Mouse (Mus musculus): ENCODE results near the gene Pradc1.

Gene Pradc1

DNA sequence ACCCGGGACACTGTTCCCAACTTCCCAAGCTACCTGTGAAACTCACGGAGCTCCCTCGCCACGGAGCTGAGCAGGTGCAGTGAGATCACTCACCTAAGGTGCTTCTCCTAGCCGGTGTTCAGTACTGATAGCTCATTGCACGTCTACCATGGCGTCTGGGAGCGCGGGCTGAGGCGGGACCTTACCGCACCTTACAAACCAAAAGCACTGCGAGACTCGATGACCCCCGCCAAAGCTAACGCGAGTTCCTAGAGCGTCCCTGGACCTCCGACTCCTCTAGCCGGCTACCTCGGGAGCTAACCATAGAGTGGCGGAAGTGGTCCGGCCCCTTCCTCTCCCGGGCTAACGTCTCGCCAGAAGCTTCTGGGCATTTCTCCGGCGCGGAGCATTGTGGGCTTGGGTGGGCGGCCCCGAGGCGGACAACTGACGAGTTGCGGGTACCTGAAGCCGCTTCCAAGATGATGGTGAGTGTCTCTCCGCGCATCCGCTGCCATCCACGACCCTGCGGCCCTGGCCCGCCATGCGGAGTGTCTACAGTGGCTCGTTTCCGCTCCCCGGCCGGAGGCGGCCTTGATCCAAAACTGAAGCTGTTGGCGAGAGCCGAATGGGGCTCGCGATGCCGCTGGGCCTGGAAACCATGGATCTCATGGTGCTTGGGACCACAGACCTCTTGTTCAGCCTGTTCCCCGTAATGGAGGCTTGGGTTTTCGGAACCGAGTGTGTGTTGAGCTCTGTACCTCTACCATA lies at the start of gene Pradc1:
TSS of gene Pradc1 (minus strand) at position 307 of the 747 bp plus-strand sequence.
- DNase-seq: peak; percentile 95 to 97

- DNase-seq: no peak
Measured at GRCm38 (mm10) chr6:85500416-85500815, 48.6 kb upstream of the Pradc1 start.

GRCm38 (mm10) chr6:85498147-85498546 lies 46.4 kb upstream of the Pradc1 start:
- no peak for DNase-seq

GRCm38 (mm10) chr6:85496976-85497375 lies 45.2 kb upstream of the Pradc1 start:
- DNase-seq: no peak

DNA sequence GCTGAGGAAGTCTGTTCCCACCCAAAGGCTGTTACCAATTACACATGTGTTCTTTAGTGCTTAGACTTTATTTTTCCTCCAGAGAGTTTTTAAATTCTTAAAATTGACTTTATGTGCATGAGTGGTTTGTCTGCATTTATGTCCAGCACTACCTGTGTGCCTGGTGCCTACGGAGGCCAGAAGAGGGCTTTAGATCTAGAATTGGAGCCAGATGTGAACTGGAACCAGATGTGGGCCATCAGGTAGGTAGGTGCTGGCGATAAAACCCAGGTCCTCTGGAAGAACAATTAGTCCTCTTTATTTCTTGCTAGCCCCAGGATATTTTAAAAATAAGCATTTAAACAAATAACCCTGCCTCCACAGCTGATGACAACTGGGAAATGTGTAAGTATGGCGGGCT lies 39.8 kb upstream of the Pradc1 start:
- no peak for DNase-seq

DNA sequence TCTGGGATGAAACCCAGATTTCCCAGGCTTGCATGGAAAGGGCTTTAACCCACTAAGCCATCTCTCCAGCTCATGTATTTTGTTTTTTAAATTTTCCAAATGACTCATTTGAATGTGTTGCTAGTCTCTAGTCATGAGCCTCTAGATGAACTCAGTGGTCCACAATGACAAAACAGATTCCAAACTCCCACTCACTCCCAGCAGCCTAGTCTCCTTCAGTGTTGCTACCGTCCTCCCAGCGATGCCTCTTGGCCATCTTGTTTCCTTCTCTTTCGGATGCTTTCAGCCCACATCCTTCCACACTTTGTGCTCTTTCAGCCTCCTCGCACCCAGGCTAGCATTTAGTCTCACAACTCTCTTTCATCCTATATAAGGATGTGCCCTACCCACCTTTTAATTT lies 38.5 kb upstream of the Pradc1 start:
- DNase-seq: no peak

GRCm38 (mm10) chr6:85489717-85490116 lies 37.9 kb upstream of the Pradc1 start:
- DNase-seq: no peak

DNA sequence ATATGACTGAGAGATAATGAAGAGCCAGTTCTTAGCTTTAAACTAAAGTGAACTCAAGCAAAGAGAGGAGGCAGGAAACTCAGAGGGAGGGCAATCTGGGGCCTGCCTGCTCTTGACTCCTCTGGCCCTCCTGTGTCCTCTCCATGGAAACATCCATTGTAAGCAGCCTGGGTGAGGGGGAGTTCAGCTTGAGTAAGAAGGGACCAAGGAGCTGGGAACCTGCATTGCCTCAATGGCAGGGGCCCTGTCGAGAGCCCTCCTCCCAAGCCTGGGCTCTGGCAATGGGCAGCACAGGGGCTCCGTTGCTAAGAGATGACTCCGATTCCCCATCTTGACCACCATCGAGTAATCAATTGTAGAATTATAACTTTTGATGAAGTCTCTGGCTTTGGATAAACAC lies 36.7 kb upstream of the Pradc1 start:
- no peak for DNase-seq

DNA sequence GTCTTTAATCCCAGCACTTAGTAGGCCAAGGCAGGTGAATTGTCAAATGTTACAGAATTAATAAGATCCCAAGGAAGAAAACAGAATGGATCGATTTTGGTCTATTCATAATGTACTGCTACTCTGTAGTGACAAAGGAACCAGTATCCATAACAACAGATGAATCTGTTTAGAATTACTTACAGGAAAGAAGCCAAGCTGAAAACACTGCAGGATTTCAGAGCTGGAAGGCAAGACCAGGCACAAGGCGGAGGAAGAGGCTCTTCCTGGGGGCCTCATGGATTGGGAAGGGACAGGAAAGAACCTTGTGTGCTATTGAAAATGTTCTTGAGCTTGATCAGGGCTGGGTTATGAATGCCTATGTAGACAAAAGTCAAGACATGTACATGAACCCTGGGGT lies 34.0 kb upstream of the Pradc1 start:
- no peak for DNase-seq

- DNase-seq: no peak
Measured at GRCm38 (mm10) chr6:85483843-85484721, 32.3 kb upstream of the Pradc1 start.

- DNase-seq: no peak
Measured at GRCm38 (mm10) chr6:85480685-85481084, 28.9 kb upstream of the Pradc1 start.

DNA sequence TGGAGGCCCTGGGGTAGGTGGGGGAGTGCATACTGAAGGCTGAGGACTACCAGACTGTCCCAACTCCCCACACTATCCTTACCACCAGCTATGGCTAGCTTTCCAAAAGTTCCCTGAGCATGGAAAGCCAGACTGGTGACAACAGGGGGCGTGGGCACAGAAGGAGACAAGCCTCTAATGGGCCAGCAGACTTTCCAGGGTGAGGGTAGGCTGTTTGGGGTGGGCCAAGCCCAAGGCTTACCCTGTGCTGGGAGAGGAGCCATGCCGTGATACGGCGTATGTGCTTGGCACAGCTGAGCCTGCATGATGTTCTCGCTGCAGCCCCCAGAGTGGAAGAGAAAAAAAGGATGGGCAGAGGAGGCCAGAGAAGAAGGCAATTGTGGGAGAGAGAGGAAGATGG lies 28.2 kb upstream of the Pradc1 start:
- no peak for DNase-seq

DNA sequence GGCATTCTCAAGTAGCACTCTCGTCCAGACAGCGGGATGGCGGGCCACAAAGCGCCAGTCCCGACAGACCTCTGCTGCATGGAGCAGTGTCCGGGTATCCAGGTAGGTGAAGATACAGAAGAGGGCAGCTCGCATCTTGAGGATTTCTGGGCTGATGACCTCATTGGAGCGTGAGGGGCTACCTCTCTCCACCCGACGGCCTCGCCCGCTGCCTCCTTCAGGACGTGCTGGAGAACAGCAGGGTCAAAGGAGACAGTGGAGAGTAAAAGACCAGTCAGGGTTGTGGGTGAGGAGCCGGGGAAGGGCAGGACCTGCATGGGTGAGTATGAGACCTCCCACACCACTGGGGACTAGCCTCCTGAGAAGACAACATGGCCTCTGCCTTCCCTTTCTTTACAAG lies 26.6 kb upstream of the Pradc1 start:
- DNase-seq: no peak

GRCm38 (mm10) chr6:85477366-85477917 lies 25.7 kb upstream of the Pradc1 start:
- DNase-seq: no peak

DNA sequence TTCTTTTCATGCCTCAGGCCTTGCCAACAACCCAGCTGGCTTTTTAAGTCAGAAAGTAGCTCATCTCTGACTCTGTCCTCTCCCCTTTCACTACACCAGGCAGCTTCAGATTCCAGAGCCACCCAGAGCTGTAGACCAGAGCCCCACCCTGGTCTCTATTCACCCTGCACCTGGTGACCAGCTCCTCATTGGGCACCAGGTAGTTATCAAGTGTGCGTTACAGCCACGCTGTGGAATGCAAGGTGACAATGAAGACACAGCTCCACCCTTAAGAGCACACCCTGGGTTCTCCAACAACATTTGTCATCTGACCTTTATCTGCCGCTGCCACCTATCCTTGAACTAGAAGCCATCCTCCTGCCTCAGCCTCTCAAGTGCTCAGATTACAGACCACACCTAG lies 23.8 kb upstream of the Pradc1 start:
- DNase-seq: no peak

GRCm38 (mm10) chr6:85472542-85472941 lies 20.8 kb upstream of the Pradc1 start:
- DNase-seq: no peak

GRCm38 (mm10) chr6:85471962-85472361 lies 20.2 kb upstream of the Pradc1 start:
- DNase-seq: no peak

DNA sequence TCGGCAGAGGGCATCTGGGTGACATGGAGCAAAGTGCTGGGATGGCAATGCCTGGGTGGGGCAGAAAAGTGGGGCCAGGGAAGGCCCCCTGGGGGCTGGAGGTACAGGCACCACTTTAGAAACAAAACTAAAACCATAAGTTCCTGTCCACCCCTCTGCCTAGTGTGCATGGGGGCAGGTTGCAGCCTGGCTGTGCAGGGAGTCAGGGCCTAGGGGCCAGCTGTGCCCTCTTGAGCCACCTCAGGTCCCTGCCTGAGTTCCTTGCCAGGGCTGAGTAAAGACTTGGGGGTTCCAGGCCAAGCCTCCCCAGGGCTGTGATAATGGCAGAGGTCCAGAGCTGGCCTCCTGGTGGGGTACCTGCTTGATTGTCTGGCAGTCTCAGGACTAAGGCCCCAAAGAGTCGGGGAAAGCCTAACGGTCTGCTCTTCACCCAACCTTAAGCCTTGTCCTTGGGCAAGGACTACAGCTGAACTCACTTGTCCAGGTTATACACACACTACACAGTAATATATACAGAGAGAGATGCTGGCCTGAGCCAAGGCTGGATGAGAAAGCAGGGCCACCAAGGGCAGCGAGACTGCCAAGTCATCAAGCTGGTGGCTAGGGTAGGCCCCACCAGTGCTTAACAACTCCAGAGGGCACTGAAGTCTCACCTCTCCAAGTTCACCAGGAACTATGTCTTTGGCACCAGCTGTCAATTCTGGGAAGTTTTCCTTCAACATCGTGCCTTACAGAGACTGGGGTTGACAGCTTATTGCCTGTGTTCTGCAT lies 18.1 kb upstream of the Pradc1 start:
- DNase-seq: no peak

DNA sequence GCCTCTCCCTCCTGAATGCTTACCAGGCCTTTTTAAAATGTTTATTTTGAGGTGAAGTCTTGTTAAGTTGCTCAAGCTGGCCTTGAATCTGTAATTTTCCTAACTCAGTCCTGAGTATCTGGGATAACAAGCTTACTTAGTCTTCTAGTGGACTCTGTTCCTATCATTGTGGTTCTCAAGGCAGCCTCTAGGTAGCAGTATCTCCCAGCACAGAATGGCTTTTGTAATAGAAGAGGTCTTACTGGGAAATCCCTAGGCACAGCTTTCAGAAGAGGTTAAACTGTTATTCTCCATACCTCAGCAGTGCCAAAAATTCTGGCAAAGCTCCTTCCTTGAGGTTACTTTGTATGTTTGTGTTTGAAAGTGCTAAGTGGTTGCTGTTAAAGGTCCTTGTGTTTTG lies 13.6 kb upstream of the Pradc1 start:
- no peak for DNase-seq

- no peak for DNase-seq
Measured at GRCm38 (mm10) chr6:85459621-85460020, 7.9 kb upstream of the Pradc1 start.

- DNase-seq: no peak
Measured at GRCm38 (mm10) chr6:85452816-85453215, 1.0 kb upstream of the Pradc1 start.

GRCm38 (mm10) chr6:85452411-85452665 lies 568 bp upstream of the Pradc1 start:
- no peak for DNase-seq

Data from thymus, adult 18-20 months (tissue).